Mouse (Mus musculus) kidney, postnatal 0 days (tissue): ENCODE measurements around the gene Nat8f4. TPM values are rescaled to one million over a fixed set of nuclear protein-coding genes. Genes with fewer than 3 reads are reported as not detected.

ENCODE experiments used
- ATAC-seq: fragments of 200-750 bp; cut with Nextera tagmentation; replicated peaks from 2 replicates; pipeline ENCODE4 v1.8.0; 2017; ENCODE audit warnings: low read depth, moderate number of reproducible peaks, moderate TSS enrichment, moderate library complexity; ENCODE audit not compliant: low FRiP score
- DNase-seq: peaks from one replicate; pipeline ENCODE4 v3.0.0-alpha.2; 2016; ENCODE audit warnings: low spot score
- H3K27ac ChIP-seq: fragments of 300-500 bp; sonication (generic); 2 replicates; pipeline ENCODE4 v1.5.1; 2014; ENCODE audit warnings: mild to moderate bottlenecking
- H3K27me3 ChIP-seq: fragments of 300-500 bp; sonication (generic); 2 replicates; pipeline ENCODE4 v1.6.1; 2014; ENCODE audit warnings: low read length, mixed read lengths; ENCODE audit not compliant: insufficient read depth
- H3K36me3 ChIP-seq: fragments of 300-500 bp; sonication (generic); 2 replicates; pipeline ENCODE4 v1.6.1; 2014; ENCODE audit warnings: low read length, mixed read lengths; ENCODE audit not compliant: insufficient read depth
- H3K4me1 ChIP-seq: fragments of 300-500 bp; sonication (generic); replicated peaks from 2 replicates; pipeline ENCODE4 v1.6.1; 2014; ENCODE audit warnings: antibody characterized with exemption, low read length, mixed read lengths; ENCODE audit not compliant: insufficient read depth
- H3K4me2 ChIP-seq: fragments of 300-500 bp; sonication (generic); 2 replicates; pipeline ENCODE4 v1.6.1; 2014; ENCODE audit warnings: mild to moderate bottlenecking, low read length, moderate library complexity, mixed read lengths
- H3K4me3 ChIP-seq: fragments of 300-500 bp; sonication (generic); replicated peaks from 2 replicates; pipeline ENCODE4 v1.5.1; 2014; ENCODE audit warnings: low read depth, low read length
- H3K9ac ChIP-seq: fragments of 300-500 bp; sonication (generic); 2 replicates; pipeline ENCODE4 v1.6.1; 2014; ENCODE audit warnings: low read depth, low read length
- H3K9me3 ChIP-seq: fragments of 300-500 bp; sonication (generic); replicated peaks from 2 replicates; pipeline ENCODE4 v1.6.1; 2016; ENCODE audit warnings: low read length, inconsistent platforms, mixed read lengths
- CTCF ChIP-seq: IDR thresholded peaks from 2 replicates; pipeline ENCODE4 v1.5.1; 2016; ENCODE audit warnings: antibody characterized with exemption, low read depth, mild to moderate bottlenecking, moderate library complexity
- WGBS: fragments of 180-500 bp; shearing (Covaris S2); extraction: QIAGEN DNeasy Blood & Tissue Kit; methylation state at CpG from one replicate; pipeline ENCODE4 v1.1.7; 2014; 5-methylcytosine and 5-hydroxymethylcytosine counted together
- polyA plus RNA-seq: library from polyadenylated mRNA; unstranded; fragments of >200 nt; fragmentation: Nextera tagmentation; extraction: Ambion mirVana; gene quantifications from 2 replicates; pipeline ENCODE4 v1.2.1, GENCODE M21; 2015

The Nat8f4 gene
- polyA plus RNA-seq, 1 experiment from 2014 or later, result 7.2 TPM

GRCm38 (mm10) chr6:85862565-85862964, 42.1 kb downstream of the Nat8f4 start:
- Histone ChIP-seq H3K27ac (no peak overlapping the region), H3K9me3 (no peaks in the 10 kb centered on the region), H3K27me3 (no peaks in the 10 kb centered on the region), H3K4me3 (no peak overlapping the region), H3K36me3 (no peaks in the 10 kb centered on the region), H3K4me2 (no peak overlapping the region), H3K4me1 (no peaks in the 10 kb centered on the region), H3K9ac (no peak overlapping the region)
- TF ChIP-seq CTCF, result no peak
- ATAC-seq, result no peak
- DNase-seq, result no peak
- WGBS, result 72% methylated on average over 3 of the region's 3 CpGs

DNA sequence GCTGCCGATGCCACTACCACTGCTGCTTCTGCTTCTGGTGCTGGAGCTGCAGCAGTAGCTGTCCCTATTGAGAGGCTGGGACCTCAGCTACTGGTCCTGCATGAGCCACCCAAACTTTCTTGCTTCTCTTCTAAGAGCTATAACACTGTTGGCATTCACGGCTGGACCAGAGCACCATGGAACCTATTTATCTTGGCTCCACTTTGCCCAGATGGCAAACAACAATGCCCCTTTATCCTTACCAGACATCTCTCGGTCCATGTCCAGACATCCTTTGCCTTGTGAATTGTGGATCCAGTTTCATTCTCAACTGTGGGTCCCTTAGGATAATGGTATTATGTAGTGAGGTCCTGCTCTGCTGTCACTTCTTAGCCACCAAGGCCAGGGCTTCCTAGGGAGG, 43.4 kb downstream of the Nat8f4 start:
- Histone ChIP-seq H3K9ac (no peak overlapping the region), H3K36me3 (no peaks in the 10 kb centered on the region), H3K27me3 (no peaks in the 10 kb centered on the region), H3K4me2 (no peak overlapping the region), H3K27ac (no peak overlapping the region), H3K4me1 (no peaks in the 10 kb centered on the region), H3K4me3 (no peak overlapping the region), H3K9me3 (no peaks in the 10 kb centered on the region)
- TF ChIP-seq CTCF, result no peak
- ATAC-seq (no peak), DNase-seq (no peak)
- 85% methylated on average over 3 of the region's 3 CpGs for WGBS

DNA sequence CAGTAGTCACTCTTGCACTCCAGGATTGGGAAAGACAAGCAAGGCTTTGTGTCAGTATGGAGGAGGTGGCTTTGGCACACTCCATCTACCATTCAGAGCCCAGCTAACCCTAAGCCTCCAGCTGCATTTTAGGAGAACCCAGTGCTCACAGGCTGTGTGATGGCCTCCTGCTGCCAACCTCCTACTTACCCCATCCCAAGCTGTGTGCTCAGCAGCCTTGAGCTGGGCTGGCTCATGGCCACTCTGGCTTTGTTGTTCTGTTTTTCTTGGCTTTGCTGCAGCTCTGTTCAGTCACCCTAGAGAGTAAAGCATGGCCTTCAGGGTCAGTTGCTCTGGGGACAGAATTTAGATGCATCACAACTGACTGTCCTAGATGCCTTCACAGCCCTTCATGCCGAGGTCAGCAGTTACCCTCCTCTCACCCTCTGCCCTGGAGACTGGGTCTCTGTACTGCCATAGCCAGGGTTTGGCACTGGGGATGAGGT, 48.4 kb downstream of the Nat8f4 start:
- peak; percentile 49; the same call in 1 of the 2 replicates for ATAC-seq
- WGBS, result 62% methylated on average over 1 of the region's 1 CpGs

GRCm38 (mm10) chr6:85853481-85853880, 51.2 kb downstream of the Nat8f4 start:
- DNase-seq, result no peak
- 76% methylated on average over 3 of the region's 3 CpGs for WGBS

More for the DNA sequence above, 48.4 kb downstream of the Nat8f4 start:
- H3K4me1 ChIP-seq, result no peaks in the 10 kb centered on the region
- H3K27me3 ChIP-seq, result no peaks in the 10 kb centered on the region
- H3K9ac ChIP-seq, result no peak overlapping the region
- no peaks in the 10 kb centered on the region for H3K9me3 ChIP-seq
- H3K36me3 ChIP-seq, result no peaks in the 10 kb centered on the region
- no peak overlapping the region for H3K4me3 ChIP-seq
- peak; percentile 35 for DNase-seq
- H3K4me2 ChIP-seq, result no peak overlapping the region
- no peak for TF ChIP-seq CTCF
- no peak overlapping the region for H3K27ac ChIP-seq

DNA sequence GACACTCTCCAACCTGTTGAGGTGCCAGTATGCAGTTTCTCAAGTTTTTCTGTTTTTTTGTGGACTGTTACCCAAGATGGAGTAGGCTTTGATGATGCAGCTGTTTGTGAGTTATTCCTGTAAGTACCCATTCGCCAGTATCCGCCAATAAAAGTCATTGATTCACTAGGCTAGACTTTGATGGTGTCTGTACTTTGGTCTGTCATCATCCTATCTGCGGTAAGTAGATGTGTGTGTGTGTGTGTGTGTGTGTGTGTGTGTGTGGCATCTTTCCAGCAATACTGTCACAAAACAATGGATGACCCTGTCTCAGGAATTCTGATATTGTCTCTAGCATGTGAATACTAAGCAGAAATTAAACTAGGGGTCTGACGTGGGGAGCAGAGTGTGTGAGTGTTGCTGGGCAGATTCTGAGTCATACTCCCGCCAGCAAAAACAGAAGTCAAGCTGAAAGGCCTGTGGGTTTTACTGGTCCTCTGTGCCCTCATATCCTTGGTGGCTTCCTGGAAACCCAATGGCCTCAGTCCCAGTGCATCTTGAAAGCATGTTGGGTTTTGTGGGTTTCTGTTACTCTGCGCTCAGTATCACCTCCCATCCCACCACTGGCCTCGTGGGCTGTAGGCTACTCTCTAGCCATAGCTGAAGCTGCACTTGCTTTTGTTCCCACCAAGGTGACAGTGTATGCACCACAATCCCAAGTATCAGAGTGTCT, 53.5 kb downstream of the Nat8f4 start:
- Histone ChIP-seq H3K36me3 (no peaks in the 10 kb centered on the region), H3K27me3 (no peaks in the 10 kb centered on the region), H3K4me2 (no peak overlapping the region), H3K4me1 (no peaks in the 10 kb centered on the region), H3K9ac (no peak overlapping the region), H3K9me3 (no peaks in the 10 kb centered on the region), H3K4me3 (no peak overlapping the region), H3K27ac (no peak overlapping the region)
- no peak for TF ChIP-seq CTCF
- DNase-seq, result no peak
- ATAC-seq, result no peak
- 89% methylated on average over 7 of the region's 7 CpGs for WGBS

More at GRCm38 (mm10) chr6:85853481-85853880, 51.2 kb downstream of the Nat8f4 start:
- no peak overlapping the region for H3K27ac ChIP-seq
- no peaks in the 10 kb centered on the region for H3K27me3 ChIP-seq
- no peaks in the 10 kb centered on the region for H3K4me1 ChIP-seq
- no peaks in the 10 kb centered on the region for H3K36me3 ChIP-seq
- no peak overlapping the region for H3K4me3 ChIP-seq
- H3K9me3 ChIP-seq, result no peaks in the 10 kb centered on the region
- no peak overlapping the region for H3K9ac ChIP-seq
- no peak overlapping the region for H3K4me2 ChIP-seq
- 0 out of 2 replicates have a peak, but pooled peaks have one; percentile 25 for ATAC-seq
- TF ChIP-seq CTCF, result no peak

- Histone ChIP-seq H3K4me1 (no peaks in the 10 kb centered on the region), H3K9me3 (no peaks in the 10 kb centered on the region), H3K27ac (no peak overlapping the region), H3K27me3 (no peaks in the 10 kb centered on the region), H3K36me3 (no peaks in the 10 kb centered on the region), H3K9ac (no peak overlapping the region), H3K4me2 (no peak overlapping the region), H3K4me3 (no peak overlapping the region)
- DNase-seq, result no peak
- 25% methylated on average over 2 of the region's 2 CpGs for WGBS
- no peak for TF ChIP-seq CTCF
- no peak for ATAC-seq
Observed at GRCm38 (mm10) chr6:85849240-85849639, 55.4 kb downstream of the Nat8f4 start.

Other genes starting within 250 kb of the Nat8f4 start
- 0.13 TPM in 1 of 2 replicates, not detected in the other for gene Nat8f7, start 191.7 kb downstream of the Nat8f4 start, polyA plus RNA-seq
- 0.15 TPM in 1 of 2 replicates, not detected in the other for gene Nat8f3, start 139.1 kb downstream of the Nat8f4 start, polyA plus RNA-seq
- gene Nat8f6, start 83.9 kb downstream of the Nat8f4 start, polyA plus RNA-seq, result 0.14 and 0.64 TPM in 2 replicates
- gene Nat8f5, start 83.9 kb downstream of the Nat8f4 start, polyA plus RNA-seq, result 0.88 and 1.1 TPM in 2 replicates
- gene Nat8, start 72.8 kb downstream of the Nat8f4 start, polyA plus RNA-seq, result 18.0 and 26.8 TPM in 2 replicates
- gene Nat8f2, start 35.7 kb downstream of the Nat8f4 start, polyA plus RNA-seq, result 2.2 and 2.6 TPM in 2 replicates
- 53.3 and 54.3 TPM in 2 replicates for gene Tprkb, start 7.0 kb upstream of the Nat8f4 start, polyA plus RNA-seq
- gene Nat8f1, start 10.8 kb upstream of the Nat8f4 start, polyA plus RNA-seq, result 165 and 182 TPM in 2 replicates
- 33.5 and 38.7 TPM in 2 replicates for gene Dusp11, start 56.8 kb upstream of the Nat8f4 start, polyA plus RNA-seq
- gene Figla, start 111.3 kb upstream of the Nat8f4 start, polyA plus RNA-seq, result not detected in 2 replicates
- 1.8 and 2.6 TPM in 2 replicates for gene Add2, start 123.8 kb upstream of the Nat8f4 start, polyA plus RNA-seq